Mouse (Mus musculus): ENCODE measurements around the gene Sgta.

- TF ChIP-seq JUND (conservative IDR thresholded peaks at IDR 0.05; ENCODE audit: low read depth, low read length) (no peak), EP300 (IDR thresholded peaks at IDR 0.05; ENCODE audit: low read length) (no peak), ZNF384 (IDR thresholded peaks at IDR 0.05; ENCODE audit: low read depth, low read length) (no peak), MEF2A (IDR thresholded peaks at IDR 0.05; ENCODE audit: borderline replicate concordance, low read depth, low read length) (no peak), CTCF (conservative IDR thresholded peaks at IDR 0.05 in 1 of 2, IDR thresholded peaks at IDR 0.05 in 1 of 2; ENCODE audit: low read depth in 2 of 2, low read length in 2 of 2) (no peak), TBP (conservative IDR thresholded peaks at IDR 0.05; ENCODE audit: low read depth, low read length) (no peak), CHD1 (IDR thresholded peaks at IDR 0.05; ENCODE audit: low read depth, low read length) (no peak), ZMIZ1 (IDR thresholded peaks at IDR 0.05; ENCODE audit: low read depth, low read length) (no peak), MYC (IDR thresholded peaks at IDR 0.05; ENCODE audit: low read depth, low read length) (no peak), CHD2 (IDR thresholded peaks at IDR 0.05; ENCODE audit: low read length) (no peak), E2F4 (IDR thresholded peaks at IDR 0.05; ENCODE audit: insufficient replicate concordance, low read depth, low read length) (no peak), HCFC1 (IDR thresholded peaks at IDR 0.05; ENCODE audit: low read depth, low read length) (no peak), MAX (IDR thresholded peaks at IDR 0.05; ENCODE audit: low read length) (no peak), SMC3 (IDR thresholded peaks at IDR 0.05; ENCODE audit: low read depth, low read length) (no peak)
Observed at GRCm38 (mm10) chr10:81015666-81016065, 44.3 kb downstream of the Sgta start.

All from CH12.LX (cell line).